Mouse (Mus musculus) right cerebral cortex, postnatal 14 days (tissue): ENCODE measurements around the gene Gm49342.

Experiments
- DNase-seq: peaks from one replicate; pipeline ENCODE4 v3.0.0; 2022

Gene Gm49342

GRCm38 (mm10) chr14:50987668-50988067 lies 43.4 kb downstream of the Gm49342 start:
- DNase-seq = no peak

- DNase-seq = no peak
Observed at GRCm38 (mm10) chr14:50991037-50991436, 46.7 kb downstream of the Gm49342 start.

GRCm38 (mm10) chr14:50997088-50997487 lies 52.8 kb downstream of the Gm49342 start:
- DNase-seq = no peak

GRCm38 (mm10) chr14:50997999-50998666 lies 53.8 kb downstream of the Gm49342 start:
- no peak for DNase-seq

GRCm38 (mm10) chr14:51007152-51007801 lies 63.0 kb downstream of the Gm49342 start, which contains the start of gene Rnase10:
Gene Rnase10, plus strand, starts transcription at chr14:51007751.
- DNase-seq = no peak

GRCm38 (mm10) chr14:51007914-51008713 lies 63.8 kb downstream of the Gm49342 start:
- peak; percentile 46 for DNase-seq

- DNase-seq = no peak
Observed at GRCm38 (mm10) chr14:51008781-51009180, 64.5 kb downstream of the Gm49342 start.

- no peak for DNase-seq
Observed at GRCm38 (mm10) chr14:51009572-51009971, 65.3 kb downstream of the Gm49342 start.
